Mouse (Mus musculus): ENCODE results near the gene Klf1. TPM values are rescaled to one million over a fixed set of nuclear protein-coding genes. Genes with fewer than 3 reads are reported as not detected.

The Klf1 gene
- polyA plus RNA-seq, 1 experiment = 0.38 TPM

DNA sequence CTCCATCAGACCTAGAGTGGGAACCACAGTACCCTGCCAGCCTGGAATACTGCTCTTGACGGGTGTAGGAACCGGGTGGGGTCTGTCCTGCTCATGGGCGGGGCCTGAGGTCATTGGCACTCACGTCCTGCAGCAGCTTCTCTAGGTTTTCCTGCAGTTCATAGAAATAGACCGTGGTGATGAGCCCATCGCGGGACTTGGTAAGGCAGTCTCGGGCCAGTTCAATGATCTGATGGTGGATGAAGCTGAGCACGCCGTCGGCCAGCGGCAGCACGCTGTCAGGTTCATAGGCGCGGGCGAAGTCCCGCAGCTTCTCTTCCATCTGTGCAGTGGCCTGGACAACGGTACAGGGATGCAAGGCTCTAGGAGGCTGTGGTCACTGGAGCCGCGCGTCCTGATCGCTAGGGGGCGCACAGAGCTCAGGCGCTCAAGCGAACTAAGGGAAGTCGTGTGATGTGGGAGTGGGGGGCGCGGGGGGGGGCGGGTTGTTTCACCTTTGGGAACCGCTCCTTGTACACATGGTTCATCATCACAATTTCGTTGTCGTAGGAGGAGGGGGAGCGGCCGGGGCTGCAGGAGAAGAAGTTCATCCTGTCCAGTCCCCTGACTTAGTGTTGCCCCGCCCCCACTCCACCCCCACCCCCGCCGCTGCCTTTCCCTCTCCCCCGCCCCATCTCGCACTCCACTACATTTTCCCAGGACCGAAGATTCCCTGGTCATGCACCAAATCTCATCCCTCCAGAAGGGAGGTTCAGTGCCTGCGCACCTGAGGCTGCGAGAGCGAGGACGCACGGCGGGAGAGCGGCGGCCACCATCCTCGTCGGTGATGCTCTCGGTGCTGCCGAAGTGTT is 27.0 kb downstream of the Klf1 start:
- DNase-seq (ENCODE audit: low read depth, low spot score) = no peak
- 5% methylated on average over 51 of the region's 52 CpGs for WGBS

DNA sequence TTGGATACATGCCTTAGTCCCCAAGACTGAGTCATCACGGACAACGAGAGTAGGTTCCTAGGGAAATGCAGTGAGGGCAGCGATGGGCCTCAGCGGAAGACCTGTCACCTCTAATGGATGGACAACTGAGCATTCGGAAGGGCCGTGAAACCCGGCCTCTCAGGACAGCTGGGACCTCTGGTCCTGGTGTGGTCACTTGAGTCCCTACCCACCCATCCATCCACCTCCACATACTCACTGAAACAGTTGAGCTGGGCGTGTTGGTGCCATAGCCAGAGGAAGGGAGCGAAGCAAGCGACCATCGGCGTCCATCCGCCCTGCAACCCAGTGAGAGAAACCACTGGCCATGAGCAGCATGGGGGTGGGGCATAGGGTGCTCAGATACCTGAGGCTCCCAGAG is 28.9 kb downstream of the Klf1 start:
- 84% methylated on average over 13 of the region's 13 CpGs for WGBS
- DNase-seq (ENCODE audit: low read depth, low spot score) = no peak

DNA sequence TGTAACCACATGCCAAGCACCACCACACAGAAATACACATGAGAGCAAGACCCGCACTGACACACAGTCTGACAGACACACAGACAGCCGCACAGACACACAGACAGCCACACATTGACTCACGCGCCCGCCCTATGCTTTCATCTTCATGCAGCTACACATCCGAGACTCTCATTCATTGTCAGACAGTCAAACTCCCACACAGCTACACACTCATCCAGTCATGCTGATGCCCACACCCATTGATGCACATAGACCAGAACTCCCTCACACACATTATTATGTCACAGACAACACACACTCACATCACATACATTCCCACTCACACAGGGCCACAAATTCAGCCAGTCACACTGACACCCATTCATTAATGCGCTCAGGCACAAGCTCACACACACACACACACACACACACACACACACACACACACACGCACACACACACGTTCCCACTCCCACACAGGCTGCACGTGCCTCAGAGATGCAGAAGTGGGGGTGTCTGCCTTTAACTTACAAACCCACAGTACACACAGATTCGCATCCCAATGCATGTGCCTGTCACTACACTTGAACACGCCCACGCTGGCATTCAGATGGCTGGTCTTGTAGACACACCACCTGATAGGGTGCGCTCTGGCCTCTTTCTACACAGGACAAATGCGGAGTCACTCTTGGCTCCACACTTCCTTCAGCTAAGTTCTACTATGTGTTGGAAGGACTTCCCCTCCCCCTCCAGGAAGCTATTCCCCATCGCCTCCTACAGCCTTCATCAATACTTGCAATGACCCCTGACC is 32.2 kb downstream of the Klf1 start:
- 72% methylated on average over 16 of the region's 16 CpGs for WGBS
- no peak for DNase-seq (ENCODE audit: low read depth, low spot score)

DNA sequence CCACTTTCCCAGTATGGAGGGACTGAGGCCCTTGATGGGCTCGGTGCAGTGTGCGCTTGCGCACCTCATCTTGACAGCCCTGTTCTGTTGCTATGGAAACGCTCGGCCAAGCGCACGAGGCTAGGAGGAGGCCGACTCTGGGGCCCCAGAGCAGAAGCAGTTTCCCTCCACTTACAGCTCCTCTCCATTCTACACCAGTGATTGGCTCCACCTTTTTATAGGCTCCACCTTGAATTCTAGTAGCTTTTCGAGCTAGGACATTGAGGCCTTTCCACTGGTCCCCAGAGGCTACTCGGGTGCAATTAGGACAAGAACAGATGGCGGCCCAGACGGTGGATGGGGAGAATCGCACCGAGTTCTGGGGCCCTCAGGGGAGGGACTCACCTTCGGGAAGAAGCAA is 33.1 kb downstream of the Klf1 start:
- 3% methylated on average over 15 of the region's 15 CpGs for WGBS
- DNase-seq (ENCODE audit: low read depth, low spot score) = no peak

DNA sequence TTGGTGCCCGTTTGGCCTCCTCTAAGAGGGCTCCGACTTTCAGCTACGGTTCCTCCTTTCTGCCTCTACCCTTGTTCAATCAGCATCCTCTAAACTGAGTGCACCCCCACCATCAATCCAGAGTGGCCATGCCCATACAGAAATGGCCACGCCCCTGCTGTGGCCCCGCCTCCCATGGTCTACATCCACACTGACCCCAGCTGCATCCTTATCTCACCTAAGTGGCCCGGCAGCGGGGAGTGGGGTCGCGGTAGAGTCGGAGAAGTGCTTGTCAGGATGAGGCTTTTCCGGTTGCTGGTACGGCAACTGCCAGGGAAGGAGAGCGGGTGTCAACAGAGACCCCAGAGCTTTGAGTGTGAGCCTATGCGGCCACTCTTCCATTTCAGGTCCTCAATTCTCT is 33.8 kb downstream of the Klf1 start:
- WGBS = 6% methylated on average over 14 of the region's 14 CpGs

DNA sequence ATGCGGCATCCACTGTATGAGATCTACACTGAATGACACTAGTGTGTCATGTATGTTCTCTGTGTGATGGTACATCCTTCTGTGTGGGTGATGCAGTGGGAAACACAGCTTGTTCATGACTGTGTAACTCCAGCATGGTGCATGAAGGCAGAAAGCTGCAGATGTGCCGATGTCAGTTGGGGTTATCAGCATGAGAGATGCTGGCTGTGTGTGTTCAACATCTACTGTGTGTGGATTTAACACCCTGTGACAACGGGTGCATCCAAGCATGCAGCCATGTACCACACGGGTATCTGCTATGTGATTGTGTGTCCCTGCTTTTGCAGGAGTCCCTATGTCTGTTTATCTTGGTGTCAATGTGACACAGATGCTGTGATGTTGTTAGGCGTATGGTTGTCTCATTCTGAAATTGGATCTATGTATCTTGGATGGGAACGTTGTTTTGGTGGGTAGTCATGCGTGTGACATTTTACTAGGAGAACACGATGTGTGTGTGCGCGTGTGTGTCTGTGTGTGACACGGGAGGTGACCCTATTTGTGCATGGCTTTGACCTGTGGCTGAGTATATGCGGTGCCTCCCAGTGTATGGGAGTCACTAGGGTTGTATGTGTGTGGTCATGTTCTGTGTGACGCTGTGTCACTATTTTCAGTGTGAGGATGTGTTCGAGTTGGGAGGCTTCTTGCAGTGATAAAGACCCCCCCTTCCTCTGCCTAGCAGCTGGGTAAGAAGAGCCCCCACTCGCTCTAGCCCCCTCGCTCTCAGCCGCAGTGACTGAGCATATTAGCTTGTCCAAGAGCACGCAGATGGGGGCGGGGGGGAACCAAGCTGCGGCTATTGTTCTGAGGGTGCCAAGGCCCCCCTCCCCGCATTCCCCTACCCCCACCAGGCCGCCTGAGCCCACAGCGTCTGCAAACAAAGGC is 34.6 kb downstream of the Klf1 start:
- WGBS = 24% methylated on average over 23 of the region's 23 CpGs

More for the DNA sequence above, 33.8 kb downstream of the Klf1 start:
- no peak for DNase-seq (ENCODE audit: low read depth, low spot score)

DNA sequence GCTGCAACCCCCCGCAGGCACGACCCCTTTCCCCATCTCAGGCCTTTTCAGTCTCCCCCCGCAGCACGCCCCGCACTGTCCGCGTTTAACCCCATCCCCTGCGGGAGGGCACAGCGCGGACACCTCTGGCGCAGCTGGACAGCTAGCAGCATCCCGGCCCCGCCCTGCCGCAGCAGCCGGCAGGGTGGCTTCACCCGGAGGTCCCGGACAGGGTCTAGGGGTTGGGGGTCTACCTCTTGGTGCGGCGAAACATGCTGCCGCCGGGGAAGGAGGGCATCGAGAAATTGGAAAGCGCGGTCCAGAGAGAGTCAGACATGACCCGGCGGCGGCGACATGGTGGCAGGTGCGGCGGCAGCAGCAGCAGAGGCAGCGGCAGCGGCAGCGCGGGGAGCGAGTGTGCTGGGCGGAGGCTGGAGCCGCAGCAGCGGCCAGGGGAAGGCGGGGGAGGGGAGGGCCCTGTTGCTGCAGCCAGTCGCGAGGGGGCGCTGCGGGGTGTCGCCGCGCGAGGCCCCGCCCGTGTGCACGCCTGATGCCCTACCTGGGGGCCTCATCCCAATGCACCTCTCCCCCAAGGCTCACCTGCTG is 35.3 kb downstream of the Klf1 start, which contains the start of gene Mast1:
Gene Mast1, minus strand, starts transcription at position 398 of the 585 bp plus-strand sequence.
- no peak for DNase-seq (ENCODE audit: low read depth, low spot score)
- 2% methylated on average over 50 of the region's 50 CpGs for WGBS

More for the DNA sequence above, 34.6 kb downstream of the Klf1 start:
- DNase-seq (ENCODE audit: low read depth, low spot score) = no peak

DNA sequence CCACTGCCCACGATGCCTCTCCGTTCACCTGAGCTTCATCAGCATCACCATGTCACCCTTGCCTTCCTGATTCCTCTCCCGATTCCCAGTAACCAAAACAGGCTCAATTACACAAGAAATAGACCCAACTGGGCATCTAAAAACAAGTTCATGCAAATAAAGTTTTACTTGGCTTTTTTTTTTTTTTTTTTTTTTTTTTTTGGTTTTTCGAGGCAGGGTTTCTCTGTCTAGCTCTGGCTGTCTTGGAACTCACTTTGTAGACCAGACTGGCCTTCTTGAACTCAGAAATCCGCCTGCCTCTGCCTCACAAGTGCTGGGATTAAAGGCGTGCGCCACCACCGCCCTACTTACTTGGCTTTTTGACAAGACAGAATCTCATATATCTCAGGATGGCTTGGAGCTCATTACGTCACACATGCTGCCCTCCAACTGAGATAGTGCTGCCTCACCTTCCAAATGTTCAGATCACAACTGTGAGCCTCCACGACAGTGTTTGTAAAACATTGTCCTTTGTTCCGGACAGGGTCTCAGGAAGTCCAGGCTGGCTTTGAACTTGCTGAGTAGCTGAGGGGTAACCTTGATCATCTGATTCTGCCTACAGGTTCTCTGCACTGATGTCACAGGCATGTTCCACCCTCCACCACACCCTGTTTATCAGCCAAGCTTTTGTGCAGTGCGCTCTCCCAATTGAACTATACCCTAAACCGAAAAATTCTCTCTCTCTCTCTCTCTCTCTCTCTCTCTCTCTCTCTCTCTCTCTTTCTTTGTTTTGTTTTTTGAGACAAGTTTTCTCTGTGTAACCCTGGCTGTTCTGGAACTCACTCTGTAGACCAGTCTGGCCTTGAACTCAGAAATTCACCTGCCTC is 36.1 kb downstream of the Klf1 start:
- WGBS = 56% methylated on average over 13 of the region's 13 CpGs
- DNase-seq (ENCODE audit: low read depth, low spot score) = no peak

DNA sequence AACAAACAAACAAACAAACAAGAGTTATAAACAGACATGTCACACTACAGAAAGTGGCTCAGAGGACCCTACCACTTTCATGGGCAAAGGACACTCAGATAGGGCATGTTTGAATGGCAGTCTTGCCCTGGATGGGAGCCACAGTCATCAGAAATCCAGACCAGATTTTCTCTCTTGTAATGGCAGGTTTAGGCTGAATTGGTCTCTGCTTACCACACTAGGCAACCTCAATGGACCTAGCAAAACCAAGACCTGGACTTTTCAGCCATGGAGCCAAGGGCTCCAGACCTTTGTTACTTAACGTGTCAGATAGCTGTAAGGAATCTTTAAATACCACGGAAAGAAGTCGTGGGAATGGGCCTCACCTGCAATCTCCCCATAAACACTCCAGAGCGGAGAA is 42.0 kb downstream of the Klf1 start:
- 22% methylated on average over 4 of the region's 4 CpGs for WGBS
- DNase-seq (ENCODE audit: low read depth, low spot score) = no peak

DNA sequence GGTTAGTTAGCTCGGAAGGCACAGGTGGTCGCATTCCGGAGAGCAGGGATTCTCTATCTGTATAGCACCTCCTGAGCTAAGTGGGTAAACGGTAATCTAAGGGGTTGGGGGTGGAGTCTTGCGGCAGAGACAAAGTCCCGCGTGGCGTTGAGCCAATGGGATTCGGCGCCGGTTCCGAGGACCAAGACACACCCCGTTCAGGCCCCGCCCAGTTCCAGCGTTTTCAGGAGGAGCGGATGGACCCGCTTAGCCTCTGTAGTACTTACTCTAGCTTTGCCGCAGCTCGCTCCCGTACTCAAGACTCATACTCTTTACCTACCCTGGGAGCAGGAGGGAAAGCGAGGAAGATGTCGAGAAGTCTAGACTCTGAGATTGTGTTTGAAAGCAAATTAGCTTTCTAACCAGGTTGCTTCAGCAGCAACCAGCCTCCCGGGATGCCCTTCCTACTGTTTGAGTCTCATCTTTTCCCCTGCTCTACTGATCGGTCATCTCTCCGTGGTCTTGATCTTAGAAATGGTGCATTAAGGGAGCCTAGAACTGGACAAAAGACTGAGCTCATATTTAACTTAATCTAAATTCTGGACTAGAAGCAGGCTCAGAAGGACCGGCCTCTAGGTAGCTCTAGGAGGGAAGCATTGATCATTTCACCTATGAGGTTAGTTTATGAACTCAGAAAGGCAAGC is 42.9 kb downstream of the Klf1 start:
- WGBS = 3% methylated on average over 26 of the region's 26 CpGs

DNA sequence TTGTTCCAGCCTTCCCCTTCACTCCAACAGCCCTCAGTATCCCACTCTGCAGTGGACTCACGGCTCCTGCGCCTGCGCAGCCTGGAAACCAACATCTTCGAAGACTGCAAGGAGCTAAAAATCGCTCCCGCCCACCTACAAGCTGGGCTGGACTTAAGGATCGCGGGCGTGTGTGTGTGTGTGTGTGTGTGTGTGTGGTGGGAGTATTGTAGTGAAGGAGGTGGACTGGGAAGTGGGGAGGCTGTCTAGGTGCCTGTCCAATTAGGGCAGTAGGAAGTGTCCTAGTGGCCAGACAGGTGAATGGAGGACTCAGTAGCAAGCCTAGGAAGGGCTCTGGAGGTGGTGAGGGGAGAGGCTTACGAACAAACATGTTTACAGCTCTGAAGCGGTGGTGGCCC is 43.5 kb downstream of the Klf1 start:
- WGBS = 10% methylated on average over 11 of the region's 11 CpGs

More for the DNA sequence above, 42.9 kb downstream of the Klf1 start:
- no peak for DNase-seq (ENCODE audit: low read depth, low spot score)

DNA sequence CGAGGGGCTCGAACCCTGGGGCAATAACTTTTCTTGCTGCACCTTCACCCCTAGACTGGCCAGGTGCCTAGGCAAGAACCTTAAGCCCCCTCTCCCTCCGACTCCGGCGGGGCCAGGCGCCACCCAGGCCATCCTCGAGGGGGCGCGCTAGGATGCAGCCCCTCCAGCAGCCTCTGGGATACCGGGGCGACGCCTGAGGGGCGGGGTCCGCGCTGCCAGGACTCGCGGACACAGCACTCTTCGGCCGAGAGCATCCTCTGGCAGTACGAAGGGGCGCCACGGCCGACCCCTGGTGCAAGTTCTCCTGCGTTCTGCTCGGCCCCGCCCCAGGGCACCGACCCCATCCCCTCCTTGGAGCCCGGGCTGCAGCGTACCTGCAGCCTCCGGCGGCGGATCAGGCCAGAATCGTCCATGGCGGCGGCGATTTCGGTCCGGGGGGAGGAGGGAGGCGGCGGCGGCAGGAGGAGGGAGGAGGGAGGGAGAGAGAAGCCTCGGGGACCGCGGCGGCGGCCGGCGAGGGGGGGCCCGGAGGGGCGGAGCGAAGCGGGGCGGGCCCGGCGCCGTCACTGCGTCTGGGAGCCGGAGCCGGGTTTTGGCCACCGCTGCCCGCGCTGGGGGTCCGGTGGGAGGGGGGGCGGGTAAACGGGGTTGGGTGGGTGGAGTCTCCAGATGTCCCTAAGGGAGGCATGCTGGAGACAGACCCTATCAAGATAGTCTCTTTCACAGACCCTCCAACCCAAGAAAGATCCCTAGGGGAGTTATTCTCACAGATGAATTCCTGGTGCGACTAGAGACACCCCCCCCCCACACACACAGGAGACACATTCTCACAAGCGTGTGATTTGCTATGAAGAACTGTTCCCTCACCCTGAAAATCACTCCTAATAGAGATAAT is 44.2 kb downstream of the Klf1 start:
- DNase-seq (ENCODE audit: low read depth, low spot score) = no peak
- WGBS = under 1% methylated on average over 58 of the region's 67 CpGs

More for the DNA sequence above, 43.5 kb downstream of the Klf1 start:
- no peak for DNase-seq (ENCODE audit: low read depth, low spot score)

DNA sequence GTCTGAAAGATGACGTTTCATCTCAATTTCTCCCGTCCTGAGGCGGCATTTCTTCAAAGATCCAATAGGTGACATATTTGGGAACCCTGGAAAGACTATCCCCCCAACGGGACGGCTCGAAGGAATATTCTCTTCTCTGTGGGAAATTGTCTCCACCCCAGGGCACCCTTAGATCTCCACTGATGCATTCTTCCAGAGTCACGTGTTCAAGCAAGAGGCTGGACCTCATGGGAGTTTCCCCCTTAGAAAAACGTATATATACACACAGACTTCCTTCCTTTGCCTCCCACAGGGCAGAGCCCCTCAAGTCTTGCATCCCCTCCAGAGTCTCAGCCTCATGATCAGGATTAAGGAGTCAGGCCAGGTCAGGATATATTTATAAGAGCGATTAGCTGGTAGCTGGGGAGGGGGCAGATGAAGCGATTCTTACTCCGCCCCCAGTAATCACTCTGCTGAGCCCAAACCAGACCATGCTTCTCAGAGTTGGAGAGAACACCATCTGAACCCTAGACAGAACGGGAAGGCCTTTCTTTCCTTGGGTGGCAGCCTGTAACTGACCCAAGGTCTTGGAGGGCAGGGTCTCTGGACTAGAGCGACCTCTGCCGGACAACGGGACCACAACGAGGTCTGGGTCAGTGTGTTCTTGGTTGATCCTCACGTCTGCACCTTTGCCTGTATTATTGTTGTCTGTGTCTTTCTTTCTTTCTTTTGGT is 45.0 kb downstream of the Klf1 start, which contains the start of gene Rtbdn:
Gene Rtbdn, plus strand, starts transcription at position 464 of the 713 bp plus-strand sequence.
- 17% methylated on average over 17 of the region's 17 CpGs for WGBS

DNA sequence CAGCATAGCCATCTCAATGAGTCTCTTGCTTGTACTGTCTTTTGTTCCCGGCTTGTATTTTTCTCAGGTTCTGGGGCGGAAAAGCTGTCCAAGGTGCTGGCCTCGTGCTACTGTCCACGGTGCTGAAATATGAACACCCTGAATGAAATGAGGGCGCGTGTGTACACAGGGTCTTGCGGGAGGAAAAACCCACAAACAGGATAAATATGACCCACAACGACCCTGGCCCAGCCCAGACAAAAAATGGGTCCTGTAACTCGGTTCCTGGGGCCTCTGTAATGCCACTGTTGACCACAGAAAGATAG is 45.5 kb downstream of the Klf1 start:
- no peak for DNase-seq (ENCODE audit: low read depth, low spot score)
- WGBS = 9% methylated on average over 9 of the region's 9 CpGs

More for the DNA sequence above, 45.0 kb downstream of the Klf1 start, which contains the start of gene Rtbdn:
- no peak for DNase-seq (ENCODE audit: low read depth, low spot score)

DNA sequence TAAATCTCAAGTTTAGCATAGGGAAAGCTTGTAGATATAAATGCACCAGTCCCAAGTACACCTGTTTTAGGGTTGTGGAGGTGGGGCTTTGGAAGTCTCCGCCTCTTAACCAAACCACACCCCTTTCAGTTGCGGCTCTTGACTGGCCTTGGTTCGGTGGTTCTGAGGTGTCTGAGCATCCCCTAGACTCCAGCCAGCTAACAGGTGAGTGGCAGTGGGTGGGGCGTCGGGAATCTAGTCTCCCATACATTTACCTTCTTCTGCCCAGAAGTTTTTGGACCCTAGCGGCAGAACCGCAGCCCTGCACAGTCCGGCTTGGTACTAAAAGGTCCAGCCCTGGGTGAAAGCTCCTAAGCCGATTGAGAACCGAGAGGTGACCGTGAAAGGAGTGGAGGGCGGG is 48.0 kb downstream of the Klf1 start:
- WGBS = 21% methylated on average over 12 of the region's 12 CpGs

DNA sequence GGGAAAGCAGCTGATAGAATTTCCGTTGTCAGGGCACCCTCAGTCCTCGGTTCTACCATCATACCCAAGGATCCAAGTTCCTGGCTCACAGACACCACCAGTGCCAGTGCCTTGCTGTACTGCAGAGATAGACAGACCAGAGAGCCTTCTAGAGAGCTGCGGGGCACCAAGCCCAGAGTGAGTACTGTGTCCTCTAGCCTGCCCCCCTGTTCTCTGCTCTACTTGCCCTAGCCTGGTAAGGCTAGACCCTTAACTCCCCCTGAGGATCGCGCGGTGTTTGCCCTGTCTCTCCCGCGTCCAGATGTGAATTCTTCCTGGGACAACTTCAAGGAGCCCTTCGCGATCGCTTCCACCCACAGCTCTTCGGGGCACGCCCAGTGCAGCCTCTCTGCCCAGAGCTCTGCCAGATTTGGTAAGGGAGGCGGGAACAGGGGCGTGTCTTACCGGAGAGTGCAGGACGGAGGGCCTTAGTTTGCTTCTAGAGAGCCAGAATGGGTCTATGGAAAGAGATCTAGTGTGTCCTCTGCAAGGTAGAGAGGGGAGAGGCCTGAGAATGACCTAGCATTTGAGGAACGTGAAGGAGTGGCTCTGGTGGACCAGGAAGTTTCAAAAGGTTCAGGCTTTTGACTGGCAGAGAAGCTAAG is 51.0 kb downstream of the Klf1 start:
- no peak for DNase-seq (ENCODE audit: low read depth, low spot score)
- WGBS = 6% methylated on average over 18 of the region's 18 CpGs

More for the DNA sequence above, 48.0 kb downstream of the Klf1 start:
- no peak for DNase-seq (ENCODE audit: low read depth, low spot score)

Data from large intestine, adult 2 months (tissue).